Mouse (Mus musculus): ENCODE results near the gene Fam180a. TPM values are rescaled to one million over a fixed set of nuclear protein-coding genes. Genes with fewer than 3 reads are reported as not detected.

Gene Fam180a
- polyA plus RNA-seq, 1 experiment from 2014 or later: 2.3 TPM

DNA sequence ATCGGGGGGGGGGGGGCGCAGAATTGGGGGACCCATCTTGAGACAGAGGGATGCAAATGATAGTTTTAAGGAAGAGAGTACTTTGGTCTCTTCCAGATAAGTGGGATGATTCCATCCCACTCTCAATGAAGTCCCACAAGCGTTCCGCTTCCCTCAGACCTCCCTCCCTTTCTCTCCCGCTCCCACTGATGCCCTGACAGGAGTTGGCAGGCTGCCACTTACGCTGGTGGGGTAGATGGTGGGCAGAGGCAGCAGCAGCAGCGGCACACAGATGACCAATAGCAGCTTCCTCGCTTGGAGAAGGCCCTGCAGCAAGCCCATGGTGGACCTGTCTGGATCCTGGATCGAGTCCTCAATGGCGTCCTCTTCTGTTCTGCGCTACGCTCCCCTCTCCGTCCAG is 18.8 kb downstream of the Fam180a start:
- no peak for ATAC-seq
- Histone ChIP-seq H3K4me2 (replicated peaks) (no peak overlapping the region), H3K4me3 (replicated peaks) (no peak overlapping the region), H3K9ac (no peak overlapping the region), H3K9me3 (no peaks in the 10 kb centered on the region), H3K4me1 (replicated peaks) (no peaks in the 10 kb centered on the region; the same call in 1 of the 2 replicates), H3K27ac (no peak overlapping the region), H3K36me3 (no peaks in the 10 kb centered on the region), H3K27me3 (replicated peaks) (no peaks in the 10 kb centered on the region)
- 78% methylated on average over 13 of the region's 13 CpGs for WGBS

DNA sequence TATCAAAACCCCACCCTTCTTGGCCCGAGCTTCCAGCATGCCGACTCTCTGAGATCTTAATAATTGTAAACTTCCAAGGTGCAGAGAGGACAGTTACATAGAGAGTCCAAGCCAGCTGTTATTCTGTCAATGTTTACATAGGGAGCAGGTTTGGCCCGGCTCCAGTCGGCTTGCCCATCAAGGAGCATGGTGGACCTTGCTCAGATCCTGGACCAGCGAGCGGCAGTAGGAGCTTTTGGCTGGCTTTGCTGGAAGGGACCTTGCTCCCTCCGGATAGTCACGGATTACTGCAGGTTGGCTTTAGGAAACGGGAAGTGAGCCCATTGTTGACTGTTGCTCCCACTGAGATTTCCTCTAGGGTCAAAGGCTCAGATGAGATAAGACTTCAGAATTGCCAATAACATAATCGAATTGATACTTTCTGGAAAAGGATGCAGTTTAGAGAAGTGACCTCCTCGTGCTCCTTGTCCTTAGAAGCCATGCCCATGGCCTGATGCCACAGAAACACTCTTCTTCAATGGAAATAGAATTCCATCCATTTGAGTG is 22.5 kb downstream of the Fam180a start:
- Histone ChIP-seq H3K36me3 (no peaks in the 10 kb centered on the region), H3K4me1 (replicated peaks) (no peaks in the 10 kb centered on the region; the same call in 1 of the 2 replicates), H3K9me3 (no peaks in the 10 kb centered on the region), H3K4me3 (replicated peaks) (no peak overlapping the region), H3K9ac (no peak overlapping the region), H3K27ac (no peak overlapping the region), H3K27me3 (replicated peaks) (no peaks in the 10 kb centered on the region), H3K4me2 (replicated peaks) (no peak overlapping the region)
- peak; percentile 97 for ATAC-seq
- WGBS: 41% methylated on average over 11 of the region's 11 CpGs

GRCm38 (mm10) chr6:35302581-35302980 is 23.4 kb downstream of the Fam180a start:
- no peak overlapping the region for H3K27ac ChIP-seq
- H3K9me3 ChIP-seq: no peaks in the 10 kb centered on the region
- no peaks in the 10 kb centered on the region for H3K36me3 ChIP-seq
- 93% methylated on average over 7 of the region's 7 CpGs for WGBS
- no peak overlapping the region for H3K4me2 ChIP-seq (replicated peaks)
- H3K4me3 ChIP-seq (replicated peaks): no peak overlapping the region
- H3K9ac ChIP-seq: no peak overlapping the region
- H3K27me3 ChIP-seq (replicated peaks): no peaks in the 10 kb centered on the region
- H3K4me1 ChIP-seq (replicated peaks): no peaks in the 10 kb centered on the region; the same call in 1 of the 2 replicates
- ATAC-seq: no peak

DNA sequence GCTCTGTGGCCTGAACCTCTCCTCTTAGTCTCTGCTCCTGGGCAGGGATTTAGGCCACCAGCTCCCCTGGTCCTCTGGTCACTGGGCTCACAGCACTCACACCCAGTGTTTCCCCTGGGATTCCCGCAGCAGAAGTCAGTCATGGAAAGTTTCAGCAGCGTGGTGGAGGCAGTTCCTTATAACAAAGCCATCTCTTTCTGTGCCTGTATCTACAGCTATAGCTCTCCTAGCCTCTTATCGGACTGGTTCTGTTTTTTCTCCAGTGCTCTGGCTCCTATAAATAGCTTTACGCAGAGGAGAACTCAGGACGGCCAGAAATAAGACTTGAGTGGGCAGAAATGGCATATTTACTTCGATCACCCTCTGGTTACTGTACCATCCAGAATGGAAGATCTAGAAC is 27.6 kb downstream of the Fam180a start:
- Histone ChIP-seq H3K9ac (no peak overlapping the region), H3K9me3 (no peaks in the 10 kb centered on the region), H3K36me3 (no peaks in the 10 kb centered on the region), H3K4me1 (replicated peaks) (no peaks in the 10 kb centered on the region; the same call in 1 of the 2 replicates), H3K4me2 (replicated peaks) (no peak overlapping the region), H3K4me3 (replicated peaks) (no peak overlapping the region), H3K27me3 (replicated peaks) (no peaks in the 10 kb centered on the region), H3K27ac (no peak overlapping the region)
- 58% methylated on average over 6 of the region's 6 CpGs for WGBS
- no peak for ATAC-seq

DNA sequence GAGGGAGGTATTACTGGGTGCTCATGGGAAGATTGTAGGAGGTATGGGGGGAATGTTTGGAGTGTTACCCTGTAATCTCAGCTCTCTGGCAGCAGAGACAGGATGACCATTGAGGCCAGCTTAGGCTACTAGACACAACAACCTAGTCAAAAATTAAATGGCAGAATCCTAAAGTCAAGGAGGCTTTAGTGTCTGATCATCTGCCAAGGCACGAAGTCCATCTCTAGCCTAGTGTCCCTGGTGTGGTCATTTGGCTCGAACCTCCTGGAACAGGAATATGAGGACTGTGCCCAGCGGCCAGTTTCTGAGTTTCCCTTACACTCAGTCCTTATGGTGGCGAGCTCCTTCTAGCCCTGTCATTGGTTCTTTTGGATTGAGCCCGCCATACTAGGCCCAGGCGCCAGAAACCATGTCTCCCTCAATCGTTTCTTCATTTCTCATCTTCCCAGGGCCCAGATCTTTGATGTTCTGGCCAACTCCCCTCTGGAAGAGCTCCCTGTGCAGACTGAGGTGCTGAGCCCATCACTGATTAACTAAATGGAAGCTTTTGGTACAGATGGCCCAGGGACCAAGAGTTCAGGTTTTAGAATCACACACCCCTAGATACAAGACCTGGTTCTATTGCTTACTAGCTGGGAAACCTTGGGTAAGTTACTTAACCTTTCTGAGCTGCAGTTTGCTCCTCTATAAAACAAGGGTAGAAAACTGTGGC is 28.3 kb downstream of the Fam180a start:
- ATAC-seq: no peak
- Histone ChIP-seq H3K4me2 (replicated peaks) (no peak overlapping the region), H3K9ac (no peak overlapping the region), H3K4me3 (replicated peaks) (no peak overlapping the region), H3K9me3 (no peaks in the 10 kb centered on the region), H3K27ac (no peak overlapping the region), H3K27me3 (replicated peaks) (no peaks in the 10 kb centered on the region), H3K4me1 (replicated peaks) (no peaks in the 10 kb centered on the region), H3K36me3 (no peaks in the 10 kb centered on the region)
- 90% methylated on average over 7 of the region's 7 CpGs for WGBS

DNA sequence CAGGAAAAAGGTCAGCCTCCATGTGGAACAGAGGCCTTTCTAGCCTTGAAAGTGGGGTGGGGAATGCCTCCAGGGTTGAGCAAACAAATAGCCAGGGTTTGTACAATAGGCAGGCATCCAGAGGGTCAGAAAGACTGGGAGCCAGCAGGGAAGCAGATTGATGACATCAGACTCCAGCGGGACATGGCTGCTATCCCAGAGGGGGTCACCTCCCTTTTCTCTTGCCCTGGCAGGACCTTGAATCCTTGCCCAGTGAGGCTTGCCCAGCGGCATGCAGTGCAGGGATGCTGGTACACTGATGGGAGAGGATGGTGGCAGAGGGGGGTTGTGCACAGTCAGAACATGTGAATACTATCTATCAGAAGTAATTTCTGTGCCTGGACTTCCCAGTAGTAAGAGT is 28.9 kb downstream of the Fam180a start:
- Histone ChIP-seq H3K4me1 (replicated peaks) (no peaks in the 10 kb centered on the region), H3K4me3 (replicated peaks) (no peak overlapping the region), H3K9me3 (no peaks in the 10 kb centered on the region), H3K27me3 (replicated peaks) (no peaks in the 10 kb centered on the region), H3K27ac (no peak overlapping the region), H3K36me3 (no peaks in the 10 kb centered on the region), H3K4me2 (replicated peaks) (no peak overlapping the region), H3K9ac (no peak overlapping the region)
- WGBS: 60% methylated on average over 2 of the region's 2 CpGs
- no peak for ATAC-seq

GRCm38 (mm10) chr6:35294964-35295363 is 31.0 kb downstream of the Fam180a start:
- Histone ChIP-seq H3K27ac (no peak overlapping the region), H3K9ac (no peak overlapping the region), H3K4me1 (replicated peaks) (no peaks in the 10 kb centered on the region), H3K9me3 (no peaks in the 10 kb centered on the region), H3K4me3 (replicated peaks) (no peak overlapping the region), H3K4me2 (replicated peaks) (no peak overlapping the region), H3K36me3 (no peaks in the 10 kb centered on the region), H3K27me3 (replicated peaks) (no peaks in the 10 kb centered on the region)
- no peak for ATAC-seq
- 75% methylated on average over 2 of the region's 2 CpGs for WGBS

DNA sequence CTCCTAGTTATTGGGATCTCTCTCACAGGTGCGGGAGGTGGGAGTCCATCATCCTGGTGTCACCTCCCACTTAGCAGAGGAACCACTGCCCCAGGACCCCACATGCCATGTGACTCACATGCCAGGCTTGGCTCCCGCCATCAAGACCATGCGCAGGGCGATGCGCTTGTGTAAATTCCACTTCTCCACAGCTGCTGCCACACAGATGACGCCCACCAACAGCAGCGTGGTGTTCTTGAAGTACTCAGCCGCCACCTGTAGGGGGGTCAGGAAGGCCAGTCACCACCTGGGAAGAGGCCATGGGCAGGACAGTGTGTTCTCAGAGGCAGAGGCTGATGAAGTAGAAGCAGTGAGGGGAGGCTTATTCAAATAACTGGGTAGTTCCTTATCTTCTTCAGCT is 36.3 kb downstream of the Fam180a start:
- Histone ChIP-seq H3K4me3 (replicated peaks) (no peak overlapping the region), H3K4me1 (replicated peaks) (0 out of 2 replicates have a peak, but pooled peaks cover 6% of the 10 kb centered on the region), H3K27ac (no peak overlapping the region), H3K27me3 (replicated peaks) (no peaks in the 10 kb centered on the region), H3K36me3 (no peaks in the 10 kb centered on the region), H3K9ac (no peak overlapping the region), H3K9me3 (no peaks in the 10 kb centered on the region), H3K4me2 (replicated peaks) (no peak overlapping the region)
- no peak for ATAC-seq
- WGBS: 89% methylated on average over 8 of the region's 8 CpGs

DNA sequence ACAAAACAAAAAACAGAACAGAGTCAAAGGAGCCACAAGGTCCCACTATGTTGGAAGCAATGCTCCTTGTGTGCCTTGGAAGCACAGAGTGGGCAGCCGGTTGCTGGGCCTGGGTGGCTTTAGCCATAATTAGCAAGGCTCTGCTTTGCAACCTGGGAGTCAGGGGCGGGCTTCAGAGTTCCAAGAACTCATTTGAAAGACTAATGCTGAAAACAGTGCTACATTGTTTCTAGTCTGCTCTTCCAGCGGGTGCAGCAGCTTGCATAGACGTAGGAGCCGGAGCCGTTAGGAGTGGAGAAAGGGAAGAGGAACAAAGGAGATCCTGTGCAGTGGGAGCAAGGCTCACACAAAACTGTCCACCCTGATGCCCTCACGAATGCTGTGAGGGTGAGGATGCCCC is 37.0 kb downstream of the Fam180a start:
- no peaks in the 10 kb centered on the region for H3K27me3 ChIP-seq (replicated peaks)
- H3K4me1 ChIP-seq (replicated peaks): 0 out of 2 replicates have a peak, but pooled peaks cover 6% of the 10 kb centered on the region
- H3K36me3 ChIP-seq: no peaks in the 10 kb centered on the region
- H3K4me2 ChIP-seq (replicated peaks): no peak overlapping the region
- no peak overlapping the region for H3K27ac ChIP-seq
- 0 out of 2 replicates have a peak, but pooled peaks have one; percentile 28 for ATAC-seq
- H3K9ac ChIP-seq: no peak overlapping the region
- H3K4me3 ChIP-seq (replicated peaks): no peak overlapping the region
- no peaks in the 10 kb centered on the region for H3K9me3 ChIP-seq
- WGBS: 73% methylated on average over 7 of the region's 7 CpGs

DNA sequence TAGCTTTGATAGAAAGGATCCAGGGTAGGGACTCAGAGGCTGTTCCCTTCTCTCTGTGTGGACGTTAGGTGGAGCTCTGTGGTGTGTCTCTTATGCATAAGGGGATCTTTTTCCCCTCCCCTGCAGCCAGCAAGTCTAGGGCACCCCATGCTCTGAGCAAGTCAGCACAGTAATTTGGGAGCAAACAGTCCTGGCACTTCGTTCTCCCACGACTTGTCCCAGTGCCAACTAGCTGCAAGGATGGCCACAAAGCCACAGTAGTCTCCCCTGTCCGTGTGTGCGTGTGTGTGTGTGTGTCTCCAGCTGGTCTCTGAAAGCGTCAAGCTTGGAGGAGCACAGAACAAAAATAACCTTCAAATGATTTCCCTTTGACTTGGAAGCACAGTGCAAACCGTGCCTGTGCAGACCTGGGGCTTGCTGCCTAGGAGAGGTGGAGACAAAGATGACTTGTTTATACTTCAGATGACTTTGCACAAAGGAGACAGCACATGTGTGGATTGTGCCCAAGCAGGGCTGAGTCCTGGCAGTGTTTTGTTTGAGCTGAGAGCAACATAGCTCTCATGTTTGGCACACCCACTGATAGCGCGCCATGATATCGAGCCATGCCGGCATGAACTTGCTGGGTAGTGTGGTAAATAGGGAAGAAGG is 37.7 kb downstream of the Fam180a start:
- H3K9ac ChIP-seq: no peak overlapping the region
- no peaks in the 10 kb centered on the region for H3K9me3 ChIP-seq
- no peak overlapping the region for H3K4me3 ChIP-seq (replicated peaks)
- 58% methylated on average over 11 of the region's 11 CpGs for WGBS
- 0 out of 2 replicates have a peak, but pooled peaks cover 6% of the 10 kb centered on the region for H3K4me1 ChIP-seq (replicated peaks)
- peak; percentile 31; the same call in 1 of the 2 replicates for ATAC-seq
- no peak overlapping the region for H3K4me2 ChIP-seq (replicated peaks)
- H3K27ac ChIP-seq: no peak overlapping the region
- no peaks in the 10 kb centered on the region for H3K36me3 ChIP-seq
- H3K27me3 ChIP-seq (replicated peaks): no peaks in the 10 kb centered on the region

DNA sequence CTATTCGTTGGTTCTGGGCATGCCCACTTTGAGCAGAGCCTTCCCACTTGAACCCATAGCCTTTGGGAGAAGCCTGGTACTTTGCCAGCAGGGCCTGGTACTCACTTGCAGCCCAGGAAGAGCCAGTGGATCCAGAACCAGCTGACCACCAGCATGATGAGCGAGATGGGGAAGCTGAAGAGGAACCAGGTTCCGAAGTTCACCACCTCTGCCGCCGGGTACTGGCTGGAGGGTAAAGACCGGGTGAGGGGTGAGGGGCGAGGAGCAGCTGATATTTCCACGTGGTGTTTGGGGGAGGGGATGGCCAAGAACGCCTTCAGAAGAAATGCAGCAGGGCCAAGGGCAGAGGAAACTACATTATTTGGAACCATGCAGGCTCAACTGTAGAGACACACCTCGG is 46.6 kb downstream of the Fam180a start:
- 77% methylated on average over 10 of the region's 10 CpGs for WGBS
- Histone ChIP-seq H3K27ac (no peak overlapping the region), H3K27me3 (replicated peaks) (no peaks in the 10 kb centered on the region), H3K9me3 (no peaks in the 10 kb centered on the region), H3K9ac (no peak overlapping the region), H3K4me2 (replicated peaks) (no peak overlapping the region), H3K36me3 (no peaks in the 10 kb centered on the region), H3K4me3 (replicated peaks) (no peak overlapping the region), H3K4me1 (replicated peaks) (peaks cover 7% of the 10 kb centered on the region; the same call in 1 of the 2 replicates)
- no peak for ATAC-seq

DNA sequence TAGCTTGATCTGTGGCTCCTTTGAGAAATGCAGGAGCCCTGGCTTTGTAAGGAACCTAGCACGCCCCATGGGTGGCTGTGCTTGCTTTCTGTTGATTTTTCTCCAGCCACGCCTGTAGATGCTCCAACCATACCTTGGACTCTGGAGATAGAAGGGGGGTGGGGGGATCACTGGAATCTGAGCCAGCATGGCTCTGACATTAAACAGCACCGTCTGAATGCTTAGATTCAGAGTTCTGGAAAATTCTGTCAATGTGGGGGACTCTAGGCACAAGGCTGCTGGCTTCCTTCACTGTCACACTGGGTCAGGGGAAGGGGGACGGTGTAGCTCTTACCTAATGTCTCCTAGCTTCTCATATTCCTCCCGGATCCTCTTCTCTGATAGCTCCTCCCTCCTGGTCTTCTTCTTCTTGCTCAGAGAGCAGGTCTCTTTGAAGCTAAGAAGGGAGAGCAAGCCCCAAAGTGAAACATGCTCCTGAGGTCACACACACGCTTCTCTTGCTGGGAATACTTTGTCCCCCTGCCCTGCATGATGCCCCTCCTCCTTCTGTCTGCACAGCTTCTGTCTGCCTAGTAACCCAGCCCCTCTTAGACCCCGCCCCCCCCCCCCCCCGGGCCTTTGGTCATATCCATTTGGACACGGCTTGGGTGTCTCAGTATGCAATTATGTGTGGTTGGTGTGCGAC is 47.9 kb downstream of the Fam180a start:
- 36% methylated on average over 10 of the region's 10 CpGs for WGBS
- peak; percentile 80 for ATAC-seq
- Histone ChIP-seq H3K27ac (peak overlapping the region; percentile 44; the same call in 1 of the 2 replicates), H3K4me3 (replicated peaks) (no peak overlapping the region), H3K9me3 (no peaks in the 10 kb centered on the region), H3K4me2 (replicated peaks) (no peak overlapping the region), H3K27me3 (replicated peaks) (no peaks in the 10 kb centered on the region), H3K36me3 (no peaks in the 10 kb centered on the region), H3K4me1 (replicated peaks) (peaks cover 7% of the 10 kb centered on the region; the same call in 1 of the 2 replicates), H3K9ac (no peak overlapping the region)

All from intestine, embryonic 15.5 days (tissue).